9 mouse cellular contexts compared by ENCODE assay signal in genomic region chr14:19905615-19906014, GRCm38 (mm10).
A peak's percentile ranks its signal among the peaks of the same experiment; 100 is the strongest.
DNase-seq lines count a peak whose midpoint lies in the region; ATAC-seq lines count a peak whose summit lies in the region.
"Had no signal": no experiment of that assay in that cellular context is flagged by ENCODE, and none has a peak within 500 bp of the region (broad histone marks: within the 10 kb centered on the region; RNA-seq: fewer than 3 reads in every experiment).

No protein-coding gene starts in this region.

- peaks cover 11% of the 10 kb centered on the region for H3K4me1 ChIP-seq in kidney, embryonic 15.5 days
- peaks cover 15% of the 10 kb centered on the region for H3K4me1 ChIP-seq in embryonic facial prominence, embryonic 15.5 days
- H3K4me1 ChIP-seq in heart, embryonic 13.5 days, result peaks cover 23% of the 10 kb centered on the region
- peaks cover 12% of the 10 kb centered on the region for H3K4me1 ChIP-seq in lung, embryonic 15.5 days
- H3K4me1 ChIP-seq in stomach, embryonic 16.5 days (ENCODE audit: control insufficient read depth, insufficient read depth, low read length), result no peaks in the 10 kb centered on the region

- H3K36me3 ChIP-seq in kidney, embryonic 15.5 days, result no peaks in the 10 kb centered on the region; the same call in 1 of the 2 replicates
- H3K36me3 ChIP-seq in embryonic facial prominence, embryonic 15.5 days, result no peaks in the 10 kb centered on the region
- H3K36me3 ChIP-seq in heart, embryonic 13.5 days, result no peaks in the 10 kb centered on the region
- H3K36me3 ChIP-seq in lung, embryonic 15.5 days, result no peaks in the 10 kb centered on the region
- H3K36me3 ChIP-seq in stomach, embryonic 16.5 days (ENCODE audit: control insufficient read depth, insufficient read depth, low read length), result no peaks in the 10 kb centered on the region
- H3K36me3 ChIP-seq: neural tube, embryonic 12.5 days had no signal

- DNase-seq in kidney, adult 18-20 months, result peak; percentile 31
- peak; percentile 46 to 59 for DNase-seq in layer of hippocampus, adult 18-20 months (ENCODE audit: low spot score in 2 of 2)
- no peak for DNase-seq in thymus, postnatal 25 days

- ATAC-seq in kidney, embryonic 15.5 days (replicated peaks; ENCODE audit: low FRiP score), result no peak
- peak; percentile 63; the same call in 1 of the 2 replicates for ATAC-seq in embryonic facial prominence, embryonic 15.5 days (ENCODE audit: insufficient number of reproducible peaks, low FRiP score, low TSS enrichment, low read depth)
- peak; percentile 66; the same call in 1 of the 2 replicates for ATAC-seq in heart, embryonic 13.5 days (ENCODE audit: extremely low read depth, insufficient number of reproducible peaks, low FRiP score, low TSS enrichment)
- ATAC-seq in lung, embryonic 15.5 days (ENCODE audit: borderline replicate concordance, extremely low read depth, low FRiP score, low TSS enrichment), result peak; percentile 49; the same call in 1 of the 2 replicates
- peak; percentile 69; the same call in 1 of the 2 replicates for ATAC-seq in stomach, embryonic 16.5 days (ENCODE audit: insufficient read depth, low FRiP score)

- H3K27me3 ChIP-seq in kidney, embryonic 15.5 days, result no peaks in the 10 kb centered on the region
- no peaks in the 10 kb centered on the region for H3K27me3 ChIP-seq in embryonic facial prominence, embryonic 15.5 days
- H3K27me3 ChIP-seq in heart, embryonic 13.5 days (replicated peaks), result no peaks in the 10 kb centered on the region
- no peaks in the 10 kb centered on the region for H3K27me3 ChIP-seq in lung, embryonic 15.5 days
- H3K27me3 ChIP-seq in stomach, embryonic 16.5 days (ENCODE audit: control insufficient read depth, insufficient read depth, low read length), result no peaks in the 10 kb centered on the region
- H3K27me3 ChIP-seq: neural tube, embryonic 12.5 days had no signal

- no peak overlapping the region for H3K27ac ChIP-seq in kidney, embryonic 15.5 days
- H3K27ac ChIP-seq in embryonic facial prominence, embryonic 15.5 days (replicated peaks), result peak overlapping the region; percentile 12; the same call in 1 of the 2 replicates
- H3K27ac ChIP-seq in heart, embryonic 13.5 days (replicated peaks), result peak overlapping the region; percentile 59; the same call in 1 of the 2 replicates
- peak overlapping the region; percentile 18 for H3K27ac ChIP-seq in lung, embryonic 15.5 days
- H3K27ac ChIP-seq in stomach, embryonic 16.5 days (ENCODE audit: low read length), result no peak overlapping the region
- H3K27ac ChIP-seq: neural tube, embryonic 12.5 days had no signal

- no peak overlapping the region for H3K4me3 ChIP-seq in kidney, embryonic 15.5 days (replicated peaks)
- H3K4me3 ChIP-seq in embryonic facial prominence, embryonic 15.5 days (replicated peaks), result no peak overlapping the region
- no peak overlapping the region for H3K4me3 ChIP-seq in heart, embryonic 13.5 days
- H3K4me3 ChIP-seq in lung, embryonic 15.5 days, result no peak overlapping the region
- H3K4me3 ChIP-seq in stomach, embryonic 16.5 days (replicated peaks; ENCODE audit: low read length), result no peak overlapping the region
- H3K4me3 ChIP-seq: neural tube, embryonic 12.5 days had no signal

- H3K9me3 ChIP-seq in kidney, embryonic 15.5 days (replicated peaks), result no peaks in the 10 kb centered on the region
- no peaks in the 10 kb centered on the region for H3K9me3 ChIP-seq in embryonic facial prominence, embryonic 15.5 days (replicated peaks)
- H3K9me3 ChIP-seq in heart, embryonic 13.5 days, result no peaks in the 10 kb centered on the region
- no peaks in the 10 kb centered on the region for H3K9me3 ChIP-seq in lung, embryonic 15.5 days
- no peaks in the 10 kb centered on the region for H3K9me3 ChIP-seq in stomach, embryonic 16.5 days (replicated peaks; ENCODE audit: control insufficient read depth, low read length)
- H3K9me3 ChIP-seq: neural tube, embryonic 12.5 days had no signal

- H3K9ac ChIP-seq in kidney, embryonic 15.5 days, result no peak overlapping the region
- H3K9ac ChIP-seq in embryonic facial prominence, embryonic 15.5 days, result no peak overlapping the region
- H3K9ac ChIP-seq in heart, embryonic 13.5 days, result no peak overlapping the region
- H3K9ac ChIP-seq in lung, embryonic 15.5 days, result no peak overlapping the region
- no peak overlapping the region for H3K9ac ChIP-seq in stomach, embryonic 16.5 days (ENCODE audit: low read length)
- H3K9ac ChIP-seq: neural tube, embryonic 12.5 days had no signal

- 59% methylated on average over 5 of the region's 5 CpGs for WGBS in kidney, embryonic 15.5 days
- WGBS in embryonic facial prominence, embryonic 15.5 days, result 43% methylated on average over 5 of the region's 5 CpGs
- 31% methylated on average over 5 of the region's 5 CpGs for WGBS in heart, embryonic 13.5 days
- 37% methylated on average over 5 of the region's 5 CpGs for WGBS in lung, embryonic 15.5 days
- 61% methylated on average over 5 of the region's 5 CpGs for WGBS in stomach, embryonic 16.5 days

- H3K4me2 ChIP-seq in kidney, embryonic 15.5 days, result no peak overlapping the region
- no peak overlapping the region for H3K4me2 ChIP-seq in embryonic facial prominence, embryonic 15.5 days (replicated peaks)
- no peak overlapping the region for H3K4me2 ChIP-seq in heart, embryonic 13.5 days
- no peak overlapping the region for H3K4me2 ChIP-seq in lung, embryonic 15.5 days
- no peak overlapping the region for H3K4me2 ChIP-seq in stomach, embryonic 16.5 days (ENCODE audit: low read depth, low read length)
- H3K4me2 ChIP-seq: neural tube, embryonic 12.5 days had no signal

Comparison
In these comparisons a context has a peak if more than half of its experiments do, and no peak if none do; other contexts are left out.
1. H3K27ac ChIP-seq: peak in embryonic facial prominence, embryonic 15.5 days (single experiment), heart, embryonic 13.5 days (single experiment) and lung, embryonic 15.5 days (single experiment); none in kidney, embryonic 15.5 days (single experiment) and stomach, embryonic 16.5 days (single experiment).